Mouse (Mus musculus) induced T-regulatory cell, adult 2 months (primary cell): ENCODE results near the gene Olfr1317.

Experiments
- DNase-seq: peaks from one replicate; pipeline ENCODE4 v3.0.0-alpha.2; 2012; ENCODE audit warnings: low read depth

Olfr1317 gene

DNA sequence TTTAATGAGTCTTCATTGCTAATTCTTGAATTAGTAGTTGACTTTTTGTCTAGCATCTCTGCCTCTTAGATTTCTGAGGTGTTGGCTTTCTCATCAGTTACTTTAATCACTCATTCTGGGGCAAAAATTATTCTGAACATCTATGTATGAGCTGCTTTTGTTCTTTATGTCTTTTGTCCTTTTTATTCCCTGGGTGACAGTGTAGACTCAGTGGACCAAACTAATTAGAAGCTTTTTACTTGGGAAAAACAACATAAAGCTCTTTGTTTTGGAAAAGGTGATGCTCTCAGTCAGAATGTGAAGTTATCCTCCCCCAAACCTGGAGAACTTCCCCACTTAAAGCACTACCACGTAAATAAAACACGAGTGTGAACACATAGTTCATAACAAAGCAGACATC is at the start of gene Olfr1317:
TSS of gene Olfr1317 (plus strand) at position 301 of the 400 bp plus-strand sequence.
- DNase-seq, result no peak

DNA sequence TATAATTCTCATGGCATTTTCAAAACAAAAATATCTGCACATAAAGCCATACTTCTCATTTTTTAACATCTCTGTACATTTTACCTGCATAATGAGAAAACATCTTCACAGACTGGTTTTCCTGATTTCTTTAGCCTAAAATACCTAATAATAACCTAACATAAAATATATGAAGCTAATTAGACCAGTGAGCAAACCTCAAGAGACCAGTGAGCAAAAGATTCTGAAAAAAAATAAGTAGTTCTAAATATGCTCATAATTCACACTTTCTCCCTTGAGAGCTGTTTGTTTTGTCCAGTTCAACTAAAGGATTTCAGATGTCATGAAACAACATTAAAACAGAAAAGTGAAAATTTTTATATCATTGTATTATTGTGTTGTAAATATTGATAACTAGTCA is 43.4 kb upstream of the Olfr1317 start, which contains the start of gene Olfr1314:
TSS of gene Olfr1314 (minus strand) at position 101 of the 400 bp plus-strand sequence.
- no peak for DNase-seq

DNA sequence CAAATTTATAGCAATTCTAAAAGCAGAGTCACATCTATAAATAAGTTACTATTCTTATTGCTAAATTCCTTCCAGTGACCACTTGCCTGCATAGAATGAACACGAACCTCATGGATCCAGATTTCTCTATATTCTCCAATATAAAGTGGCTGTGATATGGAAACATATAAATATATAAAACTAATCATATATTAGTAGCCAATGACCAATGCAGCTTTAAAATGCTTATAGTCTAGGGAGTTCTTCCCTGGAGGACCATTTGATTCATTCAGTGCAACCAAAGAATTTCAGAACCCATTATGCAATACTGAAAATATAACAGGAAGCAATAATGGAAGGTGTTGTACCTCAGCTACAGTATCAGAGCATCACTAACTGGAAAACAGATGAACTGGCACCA is 24.8 kb upstream of the Olfr1317 start, which contains the start of gene Olfr1315-ps1:
TSS of gene Olfr1315-ps1 (minus strand) at position 101 of the 400 bp plus-strand sequence.
- DNase-seq, result no peak

DNA sequence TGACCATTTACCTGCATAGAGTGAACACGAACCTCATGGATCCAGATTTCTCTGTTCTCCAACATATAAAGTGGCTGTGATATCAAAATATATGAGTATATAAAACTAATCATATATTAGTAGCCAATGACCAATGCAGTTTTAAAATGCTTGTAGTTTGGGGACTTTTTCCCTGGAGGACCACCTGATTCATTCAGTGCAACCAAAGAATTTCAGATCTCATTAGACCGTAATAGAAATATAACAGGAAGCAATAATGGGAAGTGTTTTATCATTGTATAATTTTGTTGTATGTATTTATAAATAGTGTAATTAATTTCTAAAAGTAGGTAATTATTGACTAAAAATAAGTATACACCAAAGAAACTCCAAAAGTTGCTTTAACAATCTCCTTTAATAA is 5.3 kb upstream of the Olfr1317 start, which contains the start of gene Olfr1316:
TSS of gene Olfr1316 (minus strand) at position 101 of the 400 bp plus-strand sequence.
- no peak for DNase-seq

DNA sequence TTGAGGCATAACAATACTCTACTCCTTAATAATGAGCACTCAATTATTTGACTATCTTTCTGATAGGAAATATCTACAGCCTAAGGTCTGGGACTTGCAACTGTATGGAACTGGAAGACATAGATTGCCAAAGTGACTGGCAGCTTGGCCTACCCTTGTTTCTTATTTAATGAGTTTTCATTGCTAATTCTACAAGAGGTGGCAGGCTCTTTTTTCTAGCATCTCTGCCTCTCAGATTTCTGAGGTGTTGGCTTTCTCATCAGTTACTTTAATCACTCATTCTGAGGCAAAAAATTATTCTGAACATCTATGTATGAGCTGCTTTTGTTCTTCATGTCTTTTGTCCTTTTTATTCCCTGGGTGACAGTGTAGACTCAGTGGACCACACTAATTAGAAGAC is 13.8 kb downstream of the Olfr1317 start, which contains the start of gene Olfr1318:
TSS of gene Olfr1318 (plus strand) at position 301 of the 400 bp plus-strand sequence.
- no peak for DNase-seq
